Mouse (Mus musculus) myocyte (in vitro differentiated cells): ENCODE data around the gene Hdhd5. TPM values are rescaled to one million over a fixed set of nuclear protein-coding genes. Genes with fewer than 3 reads are reported as not detected.

Source experiments
- H3K27me3 ChIP-seq: one replicate; pipeline ENCODE4 v1.6.1; 2011; ENCODE audit not compliant: control insufficient read depth, insufficient read depth, insufficient read length
- H3K36me3 ChIP-seq: one replicate; pipeline ENCODE4 v1.6.1; 2011; ENCODE audit not compliant: control insufficient read depth, insufficient read depth
- H3K4me2 ChIP-seq: one replicate; pipeline ENCODE4 v1.6.1; 2011; ENCODE audit warnings: low read depth, control low read depth
- H3K4me3 ChIP-seq: one replicate; pipeline ENCODE4 v1.5.1; 2011; ENCODE audit warnings: mild to moderate bottlenecking, control low read depth, moderate library complexity
- H3K79me2 ChIP-seq: one replicate; pipeline ENCODE4 v1.6.1; 2011; ENCODE audit not compliant: control insufficient read depth, insufficient read depth
- H3ac ChIP-seq: one replicate; pipeline ENCODE4 v1.6.1; 2011; ENCODE audit not compliant: control insufficient read depth, insufficient read length
- CEBPB ChIP-seq: IDR thresholded peaks from 2 replicates; pipeline ENCODE4 v1.6.1; 2011; ENCODE audit warnings: mild to moderate bottlenecking, moderate library complexity; ENCODE audit not compliant: poor library complexity, insufficient read depth, severe bottlenecking
- E2F4 ChIP-seq: IDR thresholded peaks from one replicate; pipeline ENCODE4 v1.6.1; 2011; ENCODE audit warnings: mild to moderate bottlenecking, control low read depth, moderate library complexity; ENCODE audit not compliant: insufficient read depth
- MAX ChIP-seq: IDR thresholded peaks from one replicate; pipeline ENCODE4 v1.6.1; 2011; ENCODE audit warnings: low read depth, mild to moderate bottlenecking, control low read depth
- MYOD1 ChIP-seq, 3 experiments: IDR thresholded peaks; one replicate each; pipeline ENCODE4 v1.6.1; 2011; ENCODE audit warnings: control low read depth in 2 of 3, low read depth in 2 of 3, mild to moderate bottlenecking in 2 of 3, moderate library complexity in 1 of 3; ENCODE audit not compliant: insufficient read length in 2 of 3, control insufficient read depth in 1 of 3
- MYOG ChIP-seq, 3 experiments: IDR thresholded peaks; one replicate each; pipeline ENCODE4 v1.6.1; 2011; ENCODE audit warnings: control low read depth in 2 of 3, low read depth in 2 of 3, mild to moderate bottlenecking in 2 of 3; ENCODE audit not compliant: insufficient read length in 2 of 3, control insufficient read depth in 1 of 3, insufficient read depth in 1 of 3
- POLR2A ChIP-seq: IDR thresholded peaks from one replicate; pipeline ENCODE4 v1.6.1; 2011; ENCODE audit warnings: low read depth, mild to moderate bottlenecking, control low read depth, moderate library complexity; ENCODE audit not compliant: insufficient read length
- POLR2AphosphoS2 ChIP-seq: IDR thresholded peaks from one replicate; pipeline ENCODE4 v1.6.1; 2011; ENCODE audit warnings: low read depth, control low read depth; ENCODE audit not compliant: insufficient read length
- REST ChIP-seq: IDR thresholded peaks from one replicate; pipeline ENCODE4 v1.6.1; 2011; ENCODE audit warnings: mild to moderate bottlenecking, control low read depth, moderate library complexity; ENCODE audit not compliant: insufficient read depth, insufficient read length
- SRF ChIP-seq: IDR thresholded peaks from one replicate; pipeline ENCODE4 v1.6.1; 2011; ENCODE audit warnings: low read depth; ENCODE audit not compliant: control insufficient read depth, insufficient read length
- TCF12 ChIP-seq: IDR thresholded peaks from one replicate; pipeline ENCODE4 v1.6.1; 2011; ENCODE audit warnings: mild to moderate bottlenecking, control low read depth; ENCODE audit not compliant: poor library complexity, insufficient read depth, severe bottlenecking
- TCF3 ChIP-seq: IDR thresholded peaks from one replicate; pipeline ENCODE4 v1.6.1; 2011; ENCODE audit warnings: low read depth, control low read depth; ENCODE audit not compliant: insufficient read length
- USF1 ChIP-seq: IDR thresholded peaks from one replicate; pipeline ENCODE4 v1.6.1; 2011; ENCODE audit warnings: low read depth, mild to moderate bottlenecking, control low read depth, moderate library complexity
- polyA plus RNA-seq: library from polyadenylated mRNA; unstranded; fragments of >200 nt; fragmentation: generic; extraction: Trizol; gene quantifications from one replicate; pipeline ENCODE4 v1.2.1, GENCODE M21; 2012; ENCODE audit warnings: missing spikeins

Gene Hdhd5
- polyA plus RNA-seq, 1 experiment, result 13.3 TPM

- no peak overlapping the region for H3ac ChIP-seq
- no peak for TF ChIP-seq POLR2AphosphoS2
- no peak for TF ChIP-seq TCF3
- no peak for TF ChIP-seq REST
- TF ChIP-seq POLR2A, result no peak
- no peak for TF ChIP-seq MYOG (IDR thresholded peaks at IDR 0.05; ENCODE audit: control insufficient read depth in 1 of 3, insufficient read depth in 1 of 3, insufficient read length in 2 of 3, low read depth in 2 of 3)
- TF ChIP-seq E2F4, result no peak
- no peak for TF ChIP-seq MAX
- TF ChIP-seq USF1, result no peak
- no peak for TF ChIP-seq TCF12
- TF ChIP-seq CEBPB, result no peak
- no peak for TF ChIP-seq MYOD1 (IDR thresholded peaks at IDR 0.05; ENCODE audit: control insufficient read depth in 1 of 3, insufficient read length in 2 of 3, low read depth in 2 of 3)
- TF ChIP-seq SRF, result no peak
- no peaks in the 10 kb centered on the region for H3K79me2 ChIP-seq
- no peak overlapping the region for H3K4me3 ChIP-seq
- H3K27me3 ChIP-seq, result no peaks in the 10 kb centered on the region
- H3K4me2 ChIP-seq, result no peak overlapping the region
- peaks cover 4% of the 10 kb centered on the region for H3K36me3 ChIP-seq
Observed at GRCm38 (mm10) chr6:120509975-120510374, 21.1 kb downstream of the Hdhd5 start.

- peaks cover 3% of the 10 kb centered on the region for H3K36me3 ChIP-seq
- H3ac ChIP-seq, result no peak overlapping the region
- no peaks in the 10 kb centered on the region for H3K27me3 ChIP-seq
- H3K79me2 ChIP-seq, result no peaks in the 10 kb centered on the region
- no peak overlapping the region for H3K4me2 ChIP-seq
- H3K4me3 ChIP-seq, result no peak overlapping the region
- TF ChIP-seq POLR2AphosphoS2 (no peak), SRF (no peak), USF1 (no peak), CEBPB (no peak), TCF3 (no peak), E2F4 (no peak), POLR2A (no peak), MYOG (IDR thresholded peaks at IDR 0.05; ENCODE audit: control insufficient read depth in 1 of 3, insufficient read depth in 1 of 3, insufficient read length in 2 of 3, low read depth in 2 of 3) (no peak), REST (no peak), TCF12 (no peak), MYOD1 (IDR thresholded peaks at IDR 0.05; ENCODE audit: control insufficient read depth in 1 of 3, insufficient read length in 2 of 3, low read depth in 2 of 3) (no peak), MAX (no peak)
Observed at GRCm38 (mm10) chr6:120508645-120509044, 22.5 kb downstream of the Hdhd5 start.

GRCm38 (mm10) chr6:120505531-120505930, 25.6 kb downstream of the Hdhd5 start:
- no peak overlapping the region for H3K4me2 ChIP-seq
- TF ChIP-seq TCF3 (no peak), TCF12 (no peak), SRF (no peak), USF1 (no peak), MAX (no peak), MYOG (IDR thresholded peaks at IDR 0.05; ENCODE audit: control insufficient read depth in 1 of 3, insufficient read depth in 1 of 3, insufficient read length in 2 of 3, low read depth in 2 of 3) (no peak), E2F4 (no peak), POLR2A (no peak), REST (no peak), MYOD1 (IDR thresholded peaks at IDR 0.05; ENCODE audit: control insufficient read depth in 1 of 3, insufficient read length in 2 of 3, low read depth in 2 of 3) (no peak), POLR2AphosphoS2 (no peak), CEBPB (no peak)
- no peak overlapping the region for H3K4me3 ChIP-seq
- H3K36me3 ChIP-seq, result no peaks in the 10 kb centered on the region
- H3ac ChIP-seq, result no peak overlapping the region
- no peaks in the 10 kb centered on the region for H3K79me2 ChIP-seq
- H3K27me3 ChIP-seq, result no peaks in the 10 kb centered on the region

DNA sequence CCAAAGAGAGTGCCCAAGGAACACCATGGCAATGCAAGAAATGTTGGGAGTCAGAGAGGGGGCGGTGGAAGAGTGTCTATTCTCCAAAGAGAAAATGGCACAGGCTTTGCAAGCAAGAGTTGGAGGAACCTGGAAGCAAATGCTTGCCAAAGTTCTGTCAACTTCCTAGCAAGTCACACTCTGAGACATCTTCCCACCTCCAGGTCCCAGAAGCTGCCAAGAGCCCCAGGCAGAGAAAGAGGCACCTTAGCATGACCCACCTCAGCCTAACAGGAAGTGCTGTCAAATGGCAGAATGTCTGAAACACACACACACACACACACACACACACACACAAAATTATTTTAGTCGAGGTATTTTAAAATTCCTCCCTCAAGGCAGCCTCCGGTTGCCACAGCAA, 27.1 kb downstream of the Hdhd5 start:
- Histone ChIP-seq H3K27me3 (no peaks in the 10 kb centered on the region), H3K4me2 (no peak overlapping the region), H3K36me3 (no peaks in the 10 kb centered on the region), H3ac (no peak overlapping the region), H3K4me3 (no peak overlapping the region), H3K79me2 (no peaks in the 10 kb centered on the region)
- TF ChIP-seq MYOD1 (IDR thresholded peaks at IDR 0.05; ENCODE audit: control insufficient read depth in 1 of 3, insufficient read length in 2 of 3, low read depth in 2 of 3) (no peak), POLR2A (no peak), TCF12 (no peak), MYOG (IDR thresholded peaks at IDR 0.05; ENCODE audit: control insufficient read depth in 1 of 3, insufficient read depth in 1 of 3, insufficient read length in 2 of 3, low read depth in 2 of 3) (no peak), REST (no peak), MAX (no peak), POLR2AphosphoS2 (no peak), SRF (no peak), E2F4 (no peak), TCF3 (no peak), CEBPB (no peak)
